Mouse (Mus musculus) hindbrain, embryonic 14.5 days (tissue): ENCODE data around the gene Fryl. TPM values are rescaled to one million over a fixed set of nuclear protein-coding genes. Genes with fewer than 3 reads are reported as not detected.

Experiments
- ATAC-seq: fragments of 200-750 bp; cut with Nextera tagmentation; 2 replicates; pipeline ENCODE4 v1.8.0; 2017; ENCODE audit warnings: moderate number of reproducible peaks, mild to moderate bottlenecking, moderate TSS enrichment, moderate library complexity; ENCODE audit not compliant: low FRiP score
- DNase-seq: peaks from one replicate; pipeline ENCODE4 v3.0.0-alpha.2; 2015; ENCODE audit warnings: low spot score
- H3K27ac ChIP-seq: fragments of 300-500 bp; sonication (generic); 2 replicates; pipeline ENCODE4 v1.5.1; 2014; ENCODE audit warnings: mild to moderate bottlenecking, moderate library complexity
- H3K27me3 ChIP-seq: fragments of 300-500 bp; sonication (generic); 2 replicates; pipeline ENCODE4 v1.6.1; 2014; ENCODE audit warnings: mild to moderate bottlenecking, low read length, mixed read lengths; ENCODE audit not compliant: control insufficient read depth, insufficient read depth
- H3K36me3 ChIP-seq: fragments of 300-500 bp; sonication (generic); replicated peaks from 2 replicates; pipeline ENCODE4 v1.6.1; 2014; ENCODE audit not compliant: control insufficient read depth, insufficient read depth
- H3K4me1 ChIP-seq: fragments of 300-500 bp; sonication (generic); replicated peaks from 2 replicates; pipeline ENCODE4 v1.6.1; 2014; ENCODE audit warnings: antibody characterized with exemption, low read length, mixed read lengths; ENCODE audit not compliant: control insufficient read depth, insufficient read depth
- H3K4me2 ChIP-seq: fragments of 300-500 bp; sonication (generic); replicated peaks from 2 replicates; pipeline ENCODE4 v1.6.1; 2014; ENCODE audit warnings: mild to moderate bottlenecking, moderate library complexity
- H3K4me3 ChIP-seq: fragments of 300-500 bp; sonication (generic); replicated peaks from 2 replicates; pipeline ENCODE4 v1.5.1; 2014; ENCODE audit warnings: mild to moderate bottlenecking, low read length
- H3K9ac ChIP-seq: fragments of 300-500 bp; sonication (generic); 2 replicates; pipeline ENCODE4 v1.6.1; 2014
- H3K9me3 ChIP-seq: fragments of 300-500 bp; sonication (generic); 2 replicates; pipeline ENCODE4 v1.6.1; 2016; ENCODE audit warnings: low read length; ENCODE audit not compliant: control insufficient read depth
- WGBS: fragments of 180-500 bp; shearing (Covaris S2); extraction: QIAGEN DNeasy Blood & Tissue Kit; methylation state at CpG from one replicate; pipeline ENCODE4 v1.1.7; 2014; 5-methylcytosine and 5-hydroxymethylcytosine counted together
- polyA plus RNA-seq: library from polyadenylated mRNA; unstranded; fragments of >200 nt; fragmentation: Nextera tagmentation; extraction: Ambion mirVana; gene quantifications from 2 replicates; pipeline ENCODE4 v1.2.1, GENCODE M21; 2014

Gene Fryl
- polyA plus RNA-seq, 1 experiment from 2014 or later: 40.7 TPM

DNA sequence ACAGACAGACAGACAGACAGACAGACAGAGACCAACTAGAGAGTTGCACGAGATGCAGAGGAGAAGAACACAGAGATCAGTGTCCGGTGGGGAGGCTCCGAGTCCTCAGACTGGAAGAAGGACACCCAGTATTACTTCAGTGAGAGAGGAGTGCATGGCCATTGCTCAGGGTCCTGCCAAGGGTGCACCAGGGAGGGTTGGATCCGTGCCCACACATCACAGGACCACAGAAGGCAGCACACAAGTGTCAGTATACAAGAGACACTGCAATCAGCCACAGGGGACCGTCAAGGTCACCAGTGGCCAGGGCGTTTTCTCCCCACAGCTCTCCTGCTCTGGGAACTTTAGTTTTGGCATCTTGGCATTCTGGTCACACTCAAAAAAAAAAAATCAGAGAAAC lies 125.4 kb downstream of the Fryl start:
- Histone ChIP-seq H3K4me1 (0 out of 2 replicates have a peak, but pooled peaks cover 4% of the 10 kb centered on the region), H3K27me3 (no peaks in the 10 kb centered on the region), H3K9me3 (no peaks in the 10 kb centered on the region), H3K9ac (no peak overlapping the region), H3K36me3 (peaks cover 14% of the 10 kb centered on the region; the same call in 1 of the 2 replicates), H3K27ac (no peak overlapping the region), H3K4me2 (no peak overlapping the region), H3K4me3 (no peak overlapping the region)
- WGBS: 82% methylated on average over 6 of the region's 6 CpGs
- DNase-seq (no peak), ATAC-seq (no peak)

- WGBS: 31% methylated on average over 5 of the region's 5 CpGs
- ATAC-seq (peak; percentile 79; the same call in 1 of the 2 replicates), DNase-seq (peak; percentile 61)
- Histone ChIP-seq H3K27me3 (no peaks in the 10 kb centered on the region), H3K4me2 (no peak overlapping the region), H3K36me3 (peaks cover 21% of the 10 kb centered on the region; the same call in 1 of the 2 replicates), H3K9me3 (no peaks in the 10 kb centered on the region), H3K9ac (no peak overlapping the region), H3K4me1 (0 out of 2 replicates have a peak, but pooled peaks cover 4% of the 10 kb centered on the region), H3K4me3 (no peak overlapping the region), H3K27ac (peak overlapping the region; percentile 22; the same call in 1 of the 2 replicates)
These were observed 126.5 kb downstream of the Fryl start for GRCm38 (mm10) chr5:73129871-73130270.

GRCm38 (mm10) chr5:73119969-73120725 lies 136.3 kb downstream of the Fryl start:
- Histone ChIP-seq H3K4me3 (no peak overlapping the region), H3K9ac (no peak overlapping the region), H3K36me3 (peaks cover 45% of the 10 kb centered on the region), H3K4me1 (no peaks in the 10 kb centered on the region), H3K9me3 (no peaks in the 10 kb centered on the region), H3K4me2 (no peak overlapping the region), H3K27ac (no peak overlapping the region), H3K27me3 (no peaks in the 10 kb centered on the region)
- ATAC-seq: no peak
- WGBS: 91% methylated on average over 13 of the region's 13 CpGs
- no peak for DNase-seq

DNA sequence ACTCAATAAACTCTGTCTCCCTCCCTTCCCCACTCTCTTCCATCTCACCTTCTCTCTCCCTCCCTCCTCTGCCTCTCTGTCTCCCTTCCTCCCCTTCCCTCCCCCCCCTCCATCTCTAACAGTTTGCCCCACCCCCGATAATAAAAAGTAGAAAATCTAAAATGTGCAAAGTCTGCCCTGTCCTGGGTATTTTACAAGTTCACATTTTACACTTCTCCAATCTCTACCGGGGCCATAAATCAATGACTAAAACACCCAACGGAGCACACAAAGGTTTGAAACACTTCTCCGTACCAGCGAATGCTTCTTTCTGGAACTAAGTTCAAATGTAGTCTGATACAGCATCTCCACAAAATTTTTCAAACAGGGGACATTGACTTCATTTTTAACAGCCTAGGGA lies 136.9 kb downstream of the Fryl start:
- 85% methylated on average over 5 of the region's 5 CpGs for WGBS
- no peak overlapping the region for H3K4me2 ChIP-seq
- DNase-seq (no peak), ATAC-seq (no peak)
- H3K4me1 ChIP-seq: no peaks in the 10 kb centered on the region
- no peak overlapping the region for H3K27ac ChIP-seq
- no peaks in the 10 kb centered on the region for H3K27me3 ChIP-seq
- H3K9me3 ChIP-seq: no peaks in the 10 kb centered on the region
- H3K4me3 ChIP-seq: no peak overlapping the region
- H3K36me3 ChIP-seq: peaks cover 42% of the 10 kb centered on the region
- H3K9ac ChIP-seq: no peak overlapping the region

- no peak overlapping the region for H3K4me3 ChIP-seq
- no peaks in the 10 kb centered on the region for H3K27me3 ChIP-seq
- H3K4me1 ChIP-seq: no peaks in the 10 kb centered on the region
- no peak overlapping the region for H3K27ac ChIP-seq
- H3K9me3 ChIP-seq: no peaks in the 10 kb centered on the region
- H3K36me3 ChIP-seq: peaks cover 39% of the 10 kb centered on the region
- no peak for DNase-seq
- no peak overlapping the region for H3K9ac ChIP-seq
- WGBS: 94% methylated on average over 14 of the region's 14 CpGs
- H3K4me2 ChIP-seq: no peak overlapping the region
- ATAC-seq: no peak
These were observed 137.6 kb downstream of the Fryl start for GRCm38 (mm10) chr5:73118786-73119185.

GRCm38 (mm10) chr5:73114878-73115277 lies 141.5 kb downstream of the Fryl start:
- no peaks in the 10 kb centered on the region for H3K9me3 ChIP-seq
- no peaks in the 10 kb centered on the region for H3K4me1 ChIP-seq
- peaks cover 47% of the 10 kb centered on the region for H3K36me3 ChIP-seq
- 94% methylated on average over 4 of the region's 4 CpGs for WGBS
- no peak overlapping the region for H3K4me3 ChIP-seq
- no peak for ATAC-seq
- H3K4me2 ChIP-seq: no peak overlapping the region
- H3K27ac ChIP-seq: no peak overlapping the region
- no peak overlapping the region for H3K9ac ChIP-seq
- no peaks in the 10 kb centered on the region for H3K27me3 ChIP-seq
- no peak for DNase-seq

GRCm38 (mm10) chr5:73112331-73112730 lies 144.1 kb downstream of the Fryl start:
- no peak overlapping the region for H3K9ac ChIP-seq

DNA sequence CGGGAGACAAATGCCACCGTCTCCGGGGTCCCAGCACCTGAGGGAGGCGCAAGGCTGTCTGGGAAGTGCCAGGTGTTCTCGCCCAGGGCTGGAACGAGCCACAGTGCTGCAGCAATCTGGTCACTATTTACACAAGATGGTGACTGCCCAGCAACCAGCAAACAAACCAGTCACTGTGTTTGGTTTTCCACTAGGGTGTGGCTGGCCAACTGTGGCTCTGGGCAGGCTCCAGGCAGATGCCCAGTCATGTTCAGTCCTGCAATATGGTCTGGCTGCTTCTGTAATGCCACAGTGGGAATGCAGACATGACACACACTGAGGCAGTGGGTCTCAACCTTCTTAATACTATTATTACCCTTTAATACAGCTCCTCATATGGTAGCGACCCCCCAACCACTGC lies 152.8 kb downstream of the Fryl start:
- no peak for ATAC-seq
- WGBS: 92% methylated on average over 7 of the region's 7 CpGs
- peaks cover 75% of the 10 kb centered on the region for H3K36me3 ChIP-seq

More at GRCm38 (mm10) chr5:73112331-73112730, 144.1 kb downstream of the Fryl start:
- Histone ChIP-seq H3K9me3 (no peaks in the 10 kb centered on the region), H3K4me2 (no peak overlapping the region), H3K27ac (no peak overlapping the region), H3K4me1 (no peaks in the 10 kb centered on the region), H3K36me3 (peaks cover 49% of the 10 kb centered on the region), H3K27me3 (no peaks in the 10 kb centered on the region), H3K4me3 (no peak overlapping the region)
- DNase-seq: no peak
- 79% methylated on average over 13 of the region's 13 CpGs for WGBS
- ATAC-seq: no peak

GRCm38 (mm10) chr5:73102342-73102989 lies 154.0 kb downstream of the Fryl start:
- Histone ChIP-seq H3K27me3 (no peaks in the 10 kb centered on the region), H3K36me3 (peaks cover 78% of the 10 kb centered on the region), H3K4me3 (no peak overlapping the region), H3K4me2 (no peak overlapping the region), H3K27ac (no peak overlapping the region), H3K9ac (no peak overlapping the region), H3K9me3 (no peaks in the 10 kb centered on the region), H3K4me1 (no peaks in the 10 kb centered on the region)
- no peak for DNase-seq
- ATAC-seq: no peak
- WGBS: 77% methylated on average over 10 of the region's 10 CpGs

More for the DNA sequence above, 152.8 kb downstream of the Fryl start:
- Histone ChIP-seq H3K9ac (no peak overlapping the region), H3K4me1 (no peaks in the 10 kb centered on the region), H3K4me3 (no peak overlapping the region), H3K27me3 (no peaks in the 10 kb centered on the region), H3K27ac (no peak overlapping the region), H3K9me3 (no peaks in the 10 kb centered on the region), H3K4me2 (no peak overlapping the region)
- DNase-seq: no peak
